Mouse (Mus musculus) cortical plate, adult 2 months (tissue): ENCODE results near the gene Slc2a4.

ENCODE experiments used
- CTCF ChIP-seq: fragments of 200-500 bp; IDR thresholded peaks from 2 replicates; pipeline ENCODE4 v1.5.1; 2011; ENCODE audit warnings: mild to moderate bottlenecking, control low read depth, low read length; ENCODE audit not compliant: insufficient read depth; ENCODE audit errors: extremely low read depth
- POLR2A ChIP-seq: fragments of 200-500 bp; IDR thresholded peaks from 2 replicates; pipeline ENCODE4 v1.6.1; 2011; ENCODE audit warnings: mild to moderate bottlenecking, low read length, control low read depth; ENCODE audit not compliant: insufficient read depth; ENCODE audit errors: extremely low read depth

- TF ChIP-seq CTCF (no peak), POLR2A (no peak)
Observed at GRCm38 (mm10) chr11:69939731-69940130, 8.3 kb downstream of the Slc2a4 start.
